Mouse (Mus musculus) midbrain, embryonic 10.5 days (tissue): ENCODE measurements around the gene Mipep. TPM values are rescaled to one million over a fixed set of nuclear protein-coding genes. Genes with fewer than 3 reads are reported as not detected.
A peak's percentile ranks its signal among the peaks of the same experiment; 100 is the strongest.

Experiments
- DNase-seq: peaks from one replicate; pipeline ENCODE4 v3.0.0-alpha.2; 2017; ENCODE audit warnings: low spot score
- H3K27ac ChIP-seq: fragments of 300-500 bp; sonication (generic); replicated peaks from 2 replicates; pipeline ENCODE4 v1.5.1; 2016; ENCODE audit warnings: mild to moderate bottlenecking
- H3K27me3 ChIP-seq: fragments of 300-500 bp; sonication (generic); 2 replicates; pipeline ENCODE4 v1.6.1; 2016; ENCODE audit warnings: low read depth, mild to moderate bottlenecking; ENCODE audit not compliant: poor library complexity, severe bottlenecking
- H3K36me3 ChIP-seq: fragments of 300-500 bp; sonication (generic); 2 replicates; pipeline ENCODE4 v1.6.1; 2016; ENCODE audit warnings: mild to moderate bottlenecking, moderate library complexity
- H3K4me1 ChIP-seq: fragments of 300-500 bp; sonication (generic); 2 replicates; pipeline ENCODE4 v1.6.1; 2016
- H3K4me3 ChIP-seq: fragments of 300-500 bp; sonication (generic); 2 replicates; pipeline ENCODE4 v1.5.1; 2016; ENCODE audit warnings: mild to moderate bottlenecking, moderate library complexity
- H3K9me3 ChIP-seq: fragments of 300-500 bp; sonication (generic); replicated peaks from 2 replicates; pipeline ENCODE4 v1.6.1; 2016; ENCODE audit warnings: mild to moderate bottlenecking
- WGBS: fragments of 180-500 bp; shearing (Covaris S2); methylation state at CpG from one replicate; pipeline ENCODE4 v1.1.7; 2016; 5-methylcytosine and 5-hydroxymethylcytosine counted together
- polyA plus RNA-seq: library from polyadenylated mRNA; unstranded; fragments of >200 nt; fragmentation: Nextera tagmentation; extraction: Ambion mirVana; gene quantifications from 2 replicates; pipeline ENCODE4 v1.2.1, GENCODE M21; 2016

Gene Mipep
- polyA plus RNA-seq, 1 experiment from 2014 or later, result 25.4 TPM

DNA sequence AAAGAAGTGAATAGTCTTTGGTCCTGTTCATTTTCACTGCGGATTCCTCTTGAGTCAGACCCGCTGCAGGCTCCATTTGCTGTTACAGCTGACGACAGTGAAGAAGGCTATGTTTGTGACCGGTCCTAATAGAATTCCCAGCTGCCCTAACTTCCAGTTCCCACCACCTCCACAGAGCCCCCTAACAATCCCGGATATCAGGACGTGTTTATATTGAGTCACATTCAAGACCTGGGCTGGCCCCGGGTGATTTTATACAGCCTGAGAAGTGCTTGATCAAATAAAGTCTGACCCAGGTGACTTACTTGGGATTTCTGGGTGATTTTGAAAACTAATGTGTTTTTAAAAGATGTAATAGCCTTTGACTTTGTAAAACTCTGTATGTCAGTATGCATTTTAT is 21.6 kb upstream of the Mipep start:
- DNase-seq, result no peak
- peaks cover 69% of the 10 kb centered on the region for H3K36me3 ChIP-seq
- WGBS, result 89% methylated on average over 7 of the region's 7 CpGs
- H3K27me3 ChIP-seq, result no peaks in the 10 kb centered on the region
- peaks cover 11% of the 10 kb centered on the region for H3K4me1 ChIP-seq
- no peak overlapping the region for H3K27ac ChIP-seq
- no peak overlapping the region for H3K4me3 ChIP-seq
- H3K9me3 ChIP-seq, result no peaks in the 10 kb centered on the region

DNA sequence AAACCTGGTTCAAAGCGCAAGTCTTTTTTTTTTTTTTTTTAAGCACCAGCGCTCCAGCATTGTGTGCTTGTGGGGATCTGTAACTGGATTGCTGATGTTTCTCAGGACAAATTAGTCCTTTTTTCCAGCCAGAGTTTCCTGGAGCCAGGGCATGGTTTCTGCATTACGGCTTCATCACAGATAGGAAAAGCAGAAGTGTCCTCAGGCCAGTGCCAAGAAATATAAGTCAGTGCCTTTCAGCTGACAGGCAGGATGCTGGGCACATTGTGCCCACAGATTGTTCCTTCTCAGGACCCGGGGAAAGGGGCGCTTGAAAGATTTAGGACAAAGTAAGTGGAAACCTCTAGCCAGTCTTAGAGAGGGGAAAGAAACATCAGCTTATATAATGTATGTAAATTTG is 20.6 kb upstream of the Mipep start:
- Histone ChIP-seq H3K9me3 (no peaks in the 10 kb centered on the region), H3K36me3 (peaks cover 59% of the 10 kb centered on the region), H3K4me3 (no peak overlapping the region), H3K27ac (no peak overlapping the region), H3K4me1 (peaks cover 11% of the 10 kb centered on the region), H3K27me3 (no peaks in the 10 kb centered on the region)
- WGBS, result 92% methylated on average over 5 of the region's 5 CpGs
- no peak for DNase-seq

DNA sequence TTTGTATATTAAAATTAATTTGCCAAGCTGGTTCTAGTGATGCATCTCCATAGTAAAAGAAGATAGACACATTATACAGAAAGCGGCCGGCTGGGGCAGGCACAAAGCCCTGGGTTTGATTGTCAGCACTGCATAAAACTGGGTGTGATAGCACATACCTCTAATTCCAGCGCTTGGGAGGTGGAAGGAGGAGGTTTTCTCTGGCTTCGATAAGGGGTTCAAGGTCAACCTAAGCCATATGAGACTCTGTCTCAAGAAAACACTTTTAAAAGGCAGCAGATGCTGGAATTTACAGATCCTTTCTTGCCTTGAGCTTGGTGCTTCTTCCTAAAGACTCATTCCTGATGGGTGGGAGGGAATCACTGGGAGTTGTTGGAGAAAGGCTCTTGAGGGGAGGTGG is 19.8 kb upstream of the Mipep start:
- H3K27ac ChIP-seq, result peak overlapping the region; percentile 18; the same call in 1 of the 2 replicates
- WGBS, result 81% methylated on average over 4 of the region's 4 CpGs

DNA sequence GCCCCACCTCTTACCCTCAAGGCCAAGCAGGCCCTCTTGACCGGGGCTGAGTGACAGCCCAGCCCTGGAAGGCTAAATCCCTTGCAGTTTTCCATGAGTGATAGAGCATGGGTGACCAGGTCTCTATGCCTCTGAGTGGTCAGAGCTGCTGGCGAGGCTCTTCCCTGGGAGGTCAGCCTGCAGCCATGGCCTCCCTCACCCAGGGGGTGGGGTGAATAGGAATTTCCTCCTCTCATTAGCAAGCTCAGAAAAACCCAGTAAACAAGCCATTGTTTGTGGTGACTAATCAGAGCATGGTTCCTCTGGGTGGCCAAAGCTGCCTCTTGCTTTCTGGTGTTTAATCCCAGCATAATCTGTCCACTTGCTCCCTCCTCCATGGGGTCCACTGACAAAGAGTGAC is 19.3 kb upstream of the Mipep start:
- Histone ChIP-seq H3K27ac (peak overlapping the region; percentile 18; the same call in 1 of the 2 replicates), H3K36me3 (peaks cover 46% of the 10 kb centered on the region)
- 55% methylated on average over 2 of the region's 2 CpGs for WGBS

More for the DNA sequence above, 19.8 kb upstream of the Mipep start:
- no peaks in the 10 kb centered on the region for H3K9me3 ChIP-seq
- peaks cover 11% of the 10 kb centered on the region for H3K4me1 ChIP-seq
- no peak for DNase-seq
- H3K4me3 ChIP-seq, result no peak overlapping the region
- H3K27me3 ChIP-seq, result no peaks in the 10 kb centered on the region
- peaks cover 51% of the 10 kb centered on the region for H3K36me3 ChIP-seq

DNA sequence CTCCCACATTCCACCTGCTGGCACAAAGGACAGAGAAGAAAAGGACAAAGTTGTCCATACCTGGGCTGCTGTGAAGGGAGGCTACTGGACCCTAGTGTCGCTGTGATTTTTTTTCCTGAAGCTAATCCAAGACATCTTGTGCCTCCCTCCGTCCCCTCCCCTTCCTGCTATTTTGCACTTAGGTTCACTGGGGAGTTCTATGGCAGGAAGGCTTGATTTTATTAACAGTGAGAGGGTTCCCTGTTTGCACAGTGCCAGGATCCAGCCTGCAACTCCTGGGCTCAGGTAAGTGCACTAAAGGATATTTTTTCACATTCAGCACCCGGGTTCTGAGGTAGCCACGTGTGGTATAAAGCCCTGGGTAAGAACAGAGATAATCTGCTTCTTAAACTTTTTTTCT is 16.5 kb upstream of the Mipep start, which contains the start of gene C1qtnf9:
Gene C1qtnf9, plus strand, starts transcription at position 251 of the 400 bp plus-strand sequence.
- H3K4me3 ChIP-seq, result no peak within 1 kb of the TSS
- no peaks in the 10 kb centered on the region for H3K27me3 ChIP-seq
- no peak within 1 kb of the TSS for H3K27ac ChIP-seq
- peaks cover 17% of the 10 kb centered on the region for H3K36me3 ChIP-seq
- no peaks in the 10 kb centered on the region for H3K9me3 ChIP-seq
- DNase-seq, result no peak
- H3K4me1 ChIP-seq, result peaks cover 11% of the 10 kb centered on the region
- 73% methylated on average over 4 of the region's 4 CpGs for WGBS

More for the DNA sequence above, 19.3 kb upstream of the Mipep start:
- no peak for DNase-seq
- peaks cover 11% of the 10 kb centered on the region for H3K4me1 ChIP-seq
- no peak overlapping the region for H3K4me3 ChIP-seq
- H3K9me3 ChIP-seq, result no peaks in the 10 kb centered on the region
- no peaks in the 10 kb centered on the region for H3K27me3 ChIP-seq

DNA sequence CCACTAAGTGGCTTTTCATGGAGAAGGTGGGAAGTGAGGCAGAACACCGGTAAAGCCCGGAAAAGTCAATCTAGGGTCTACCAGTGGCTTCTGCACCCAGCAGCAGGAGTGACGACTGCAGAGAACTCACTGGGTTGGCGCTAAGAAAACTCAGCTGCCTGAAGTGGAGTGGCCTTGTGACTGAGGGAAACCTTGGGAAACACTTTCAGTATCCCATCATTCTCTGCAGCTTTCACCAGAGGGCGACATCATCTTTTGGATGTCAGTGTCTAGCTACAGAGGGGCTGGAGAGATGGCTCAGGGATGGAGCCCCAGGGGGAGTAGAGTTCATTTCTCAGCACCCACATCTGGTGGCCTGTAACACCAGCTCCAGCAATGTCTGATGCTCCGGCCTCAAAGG is 15.0 kb upstream of the Mipep start:
- no peaks in the 10 kb centered on the region for H3K9me3 ChIP-seq
- WGBS, result 45% methylated on average over 6 of the region's 6 CpGs
- DNase-seq, result no peak
- H3K27me3 ChIP-seq, result no peaks in the 10 kb centered on the region
- no peak overlapping the region for H3K4me3 ChIP-seq
- peaks cover 3% of the 10 kb centered on the region; the same call in 1 of the 2 replicates for H3K36me3 ChIP-seq
- H3K4me1 ChIP-seq, result peaks cover 11% of the 10 kb centered on the region
- no peak overlapping the region for H3K27ac ChIP-seq

DNA sequence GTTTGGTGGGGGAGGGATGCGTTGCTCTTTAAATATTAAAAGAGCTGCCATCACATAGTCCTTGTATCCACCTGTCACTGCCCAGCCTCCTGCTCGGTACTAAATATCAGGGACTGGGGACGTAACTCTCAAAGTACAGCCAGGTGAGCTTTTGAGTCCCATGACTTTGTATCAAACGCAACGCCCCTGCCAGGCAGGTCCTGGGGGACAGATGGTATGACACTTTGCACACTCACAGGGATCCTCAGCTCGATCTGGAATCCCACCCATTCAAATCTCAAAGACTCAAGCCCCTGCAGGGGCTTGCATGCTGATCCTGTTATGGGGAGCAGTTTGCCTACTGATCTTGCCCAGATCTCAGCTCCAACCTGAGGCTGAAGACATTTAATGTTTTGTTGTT is 13.8 kb upstream of the Mipep start:
- Histone ChIP-seq H3K36me3 (no peaks in the 10 kb centered on the region), H3K27me3 (no peaks in the 10 kb centered on the region), H3K27ac (no peak overlapping the region), H3K9me3 (no peaks in the 10 kb centered on the region), H3K4me1 (no peaks in the 10 kb centered on the region), H3K4me3 (no peak overlapping the region)
- DNase-seq, result no peak
- 82% methylated on average over 6 of the region's 6 CpGs for WGBS

DNA sequence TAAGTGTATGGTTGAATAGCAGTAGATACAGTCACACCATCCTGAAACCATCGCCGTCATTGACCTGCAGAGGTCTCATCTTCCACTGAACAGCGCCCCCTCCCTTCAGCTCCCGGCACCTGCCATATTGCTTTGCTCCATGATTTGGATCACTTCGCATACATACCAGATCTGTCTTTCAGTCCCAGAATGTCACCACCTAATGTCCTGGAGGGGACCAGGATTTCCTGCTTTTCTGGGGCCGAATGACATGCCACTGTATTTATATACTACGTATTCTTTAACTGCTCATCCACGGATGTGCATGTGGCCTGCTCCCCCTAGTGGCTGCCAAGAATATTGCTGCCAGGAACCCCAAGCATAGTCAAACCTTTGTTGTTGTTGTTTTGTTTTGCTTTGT is 13.3 kb upstream of the Mipep start:
- DNase-seq, result peak; percentile 67
- no peaks in the 10 kb centered on the region for H3K9me3 ChIP-seq
- WGBS, result 9% methylated on average over 8 of the region's 8 CpGs
- H3K4me3 ChIP-seq, result peak overlapping the region; percentile 44
- no peaks in the 10 kb centered on the region for H3K36me3 ChIP-seq
- no peaks in the 10 kb centered on the region for H3K4me1 ChIP-seq
- no peaks in the 10 kb centered on the region for H3K27me3 ChIP-seq
- no peak overlapping the region for H3K27ac ChIP-seq

DNA sequence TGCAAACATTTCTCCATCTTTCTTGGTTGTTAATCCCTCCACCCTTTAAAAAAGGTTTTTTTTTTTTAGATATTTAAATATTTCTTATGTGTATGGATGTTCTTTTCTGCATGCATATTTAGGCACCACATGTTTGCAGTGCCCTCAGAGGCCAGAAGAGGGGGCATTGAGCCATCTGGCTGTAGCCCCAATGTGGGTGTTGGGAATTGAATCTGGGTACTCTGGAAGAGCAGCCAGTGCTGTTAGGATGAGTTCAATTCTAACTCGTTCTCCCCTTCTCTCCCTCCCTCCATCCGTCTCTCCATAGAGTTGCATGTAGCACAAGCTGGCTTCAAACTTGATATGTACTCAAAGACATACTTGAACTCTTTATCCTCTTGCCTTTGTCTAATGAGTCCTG is 10.9 kb upstream of the Mipep start:
- Histone ChIP-seq H3K27ac (no peak overlapping the region), H3K27me3 (no peaks in the 10 kb centered on the region), H3K4me1 (0 out of 2 replicates have a peak, but pooled peaks cover 3% of the 10 kb centered on the region), H3K36me3 (no peaks in the 10 kb centered on the region), H3K9me3 (no peaks in the 10 kb centered on the region), H3K4me3 (no peak overlapping the region)
- no peak for DNase-seq
- WGBS, result 75% methylated on average over 2 of the region's 2 CpGs

DNA sequence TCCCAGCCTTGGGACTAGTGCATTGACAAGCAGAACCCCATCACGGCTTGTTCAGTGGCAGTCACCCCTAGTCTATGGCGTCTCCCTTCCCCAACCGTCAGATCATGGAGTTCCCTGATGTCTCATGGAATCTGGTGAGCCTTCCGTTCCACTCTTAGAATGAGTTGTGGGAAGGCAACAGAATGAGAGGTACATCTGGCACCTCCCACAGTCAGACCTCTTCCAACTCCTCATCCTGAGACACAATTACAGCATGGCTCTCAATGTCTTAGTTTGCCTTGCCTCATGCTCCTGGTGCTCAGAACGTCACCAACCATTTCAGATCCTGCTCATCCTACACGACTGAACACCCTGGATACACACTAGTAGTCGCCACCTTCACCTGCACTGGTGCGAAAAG is 7.9 kb upstream of the Mipep start:
- no peaks in the 10 kb centered on the region for H3K27me3 ChIP-seq
- no peak overlapping the region for H3K27ac ChIP-seq
- no peak overlapping the region for H3K4me3 ChIP-seq
- 88% methylated on average over 8 of the region's 8 CpGs for WGBS
- no peaks in the 10 kb centered on the region for H3K9me3 ChIP-seq
- H3K36me3 ChIP-seq, result no peaks in the 10 kb centered on the region
- no peak for DNase-seq
- H3K4me1 ChIP-seq, result 0 out of 2 replicates have a peak, but pooled peaks cover 3% of the 10 kb centered on the region

DNA sequence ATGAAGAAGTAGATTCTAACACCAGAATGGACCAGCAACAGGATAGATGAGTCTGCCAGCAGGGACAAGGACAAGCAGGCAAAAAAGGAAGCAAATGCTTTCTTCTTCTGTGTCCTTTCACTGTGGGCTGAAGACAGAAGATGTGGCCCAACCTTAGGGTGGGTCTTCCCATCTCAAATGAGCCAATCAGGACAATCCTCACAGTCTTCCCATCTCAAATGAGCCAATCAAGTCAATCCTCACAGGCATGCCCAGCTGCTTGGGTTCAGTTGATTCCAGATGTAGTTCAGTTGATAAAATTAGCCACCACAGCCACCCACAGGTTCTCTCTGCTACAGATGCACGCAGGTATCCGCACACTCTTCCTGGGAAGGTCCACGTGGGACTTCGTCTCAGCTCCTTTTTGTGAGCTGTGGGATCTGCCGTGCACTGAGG is 6.9 kb upstream of the Mipep start:
- 90% methylated on average over 5 of the region's 5 CpGs for WGBS
- H3K27ac ChIP-seq, result no peak overlapping the region
- DNase-seq, result no peak

DNA sequence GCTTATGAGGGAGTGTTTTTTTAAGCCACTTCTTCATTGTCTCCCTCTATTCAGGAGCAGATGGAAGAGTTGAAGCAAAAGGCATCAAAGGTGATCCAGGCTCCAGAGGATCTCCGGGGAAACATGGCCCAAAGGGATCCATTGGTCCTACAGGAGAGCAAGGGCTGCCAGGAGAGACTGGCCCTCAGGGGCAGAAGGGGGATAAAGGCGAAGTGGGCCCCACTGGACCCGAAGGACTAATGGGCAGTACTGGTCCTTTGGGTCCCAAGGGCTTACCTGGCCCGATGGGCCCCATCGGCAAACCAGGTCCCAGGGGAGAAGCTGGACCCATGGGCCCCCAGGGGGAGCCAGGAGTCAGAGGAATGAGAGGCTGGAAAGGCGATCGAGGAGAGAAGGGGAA is 5.2 kb upstream of the Mipep start:
- H3K36me3 ChIP-seq, result no peaks in the 10 kb centered on the region
- no peak overlapping the region for H3K27ac ChIP-seq
- H3K4me3 ChIP-seq, result no peak overlapping the region
- peaks cover 6% of the 10 kb centered on the region; the same call in 1 of the 2 replicates for H3K4me1 ChIP-seq
- H3K27me3 ChIP-seq, result peaks cover 6% of the 10 kb centered on the region
- WGBS, result 97% methylated on average over 7 of the region's 7 CpGs
- no peaks in the 10 kb centered on the region for H3K9me3 ChIP-seq
- no peak for DNase-seq

More for the DNA sequence above, 6.9 kb upstream of the Mipep start:
- Histone ChIP-seq H3K27me3 (no peaks in the 10 kb centered on the region), H3K4me1 (0 out of 2 replicates have a peak, but pooled peaks cover 3% of the 10 kb centered on the region), H3K36me3 (no peaks in the 10 kb centered on the region), H3K9me3 (no peaks in the 10 kb centered on the region), H3K4me3 (no peak overlapping the region)

DNA sequence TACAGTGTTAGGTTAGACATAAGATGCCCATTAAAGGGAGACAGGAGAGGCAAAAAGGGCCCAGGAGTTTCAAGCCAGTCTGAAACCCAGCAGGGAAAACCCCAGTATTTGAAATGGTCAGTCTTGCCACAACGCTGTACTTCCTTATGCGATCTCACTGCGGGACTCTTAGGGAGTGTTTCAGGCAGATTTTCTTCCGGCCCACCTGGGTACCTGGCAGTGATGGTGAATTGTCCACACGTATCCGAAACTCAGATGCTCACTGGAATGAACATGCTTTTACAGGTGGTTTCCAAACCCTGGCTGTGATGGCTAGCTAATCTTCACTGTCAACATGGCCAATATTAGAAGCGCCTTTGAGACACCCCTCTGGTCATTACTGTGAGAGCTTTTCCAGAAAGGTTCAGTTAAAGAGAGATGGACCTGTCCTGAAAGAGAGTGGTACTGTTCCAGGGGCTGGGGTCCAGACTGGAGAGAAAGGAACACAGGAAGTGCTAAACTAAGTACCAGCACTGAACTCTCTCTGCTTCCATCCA is 2.2 kb upstream of the Mipep start:
- WGBS, result 48% methylated on average over 7 of the region's 7 CpGs
- Histone ChIP-seq H3K9me3 (no peaks in the 10 kb centered on the region), H3K27me3 (peaks cover 6% of the 10 kb centered on the region), H3K36me3 (no peaks in the 10 kb centered on the region), H3K4me1 (peaks cover 17% of the 10 kb centered on the region), H3K27ac (no peak overlapping the region), H3K4me3 (no peak overlapping the region)
- DNase-seq, result no peak
